Mouse (Mus musculus): ENCODE results near the gene Prkcb.

Gene Prkcb

GRCm38 (mm10) chr7:122376845-122377244 lies 88.3 kb downstream of the Prkcb start:
- DNase-seq: no peak

GRCm38 (mm10) chr7:122377967-122378366 lies 89.4 kb downstream of the Prkcb start:
- no peak for DNase-seq

- DNase-seq: no peak
Observed at GRCm38 (mm10) chr7:122378473-122378872, 89.9 kb downstream of the Prkcb start.

GRCm38 (mm10) chr7:122379292-122379691 lies 90.7 kb downstream of the Prkcb start:
- DNase-seq: no peak

- DNase-seq: peak; percentile 86
Observed at GRCm38 (mm10) chr7:122380336-122381130, 92.0 kb downstream of the Prkcb start.

- peak; percentile 56 for DNase-seq
Observed at GRCm38 (mm10) chr7:122381560-122381959, 93.0 kb downstream of the Prkcb start.

GRCm38 (mm10) chr7:122383260-122383659 lies 94.7 kb downstream of the Prkcb start:
- no peak for DNase-seq

- no peak for DNase-seq
Observed at GRCm38 (mm10) chr7:122384891-122385290, 96.3 kb downstream of the Prkcb start.

- no peak for DNase-seq
Observed at GRCm38 (mm10) chr7:122386567-122386966, 98.0 kb downstream of the Prkcb start.

- DNase-seq: no peak
Observed at GRCm38 (mm10) chr7:122387896-122388295, 99.3 kb downstream of the Prkcb start.

GRCm38 (mm10) chr7:122388858-122389257 lies 100.3 kb downstream of the Prkcb start:
- DNase-seq: no peak

- peak; percentile 42 for DNase-seq
Observed at GRCm38 (mm10) chr7:122389633-122390032, 101.1 kb downstream of the Prkcb start.

GRCm38 (mm10) chr7:122390200-122390599 lies 101.6 kb downstream of the Prkcb start:
- DNase-seq: peak; percentile 38

- peak; percentile 16 for DNase-seq
Observed at GRCm38 (mm10) chr7:122390683-122391082, 102.1 kb downstream of the Prkcb start.

GRCm38 (mm10) chr7:122391382-122391781 lies 102.8 kb downstream of the Prkcb start:
- DNase-seq: peak; percentile 15

- DNase-seq: no peak
Observed at GRCm38 (mm10) chr7:122393964-122394363, 105.4 kb downstream of the Prkcb start.

- no peak for DNase-seq
Observed at GRCm38 (mm10) chr7:122395159-122395975, 106.8 kb downstream of the Prkcb start.

GRCm38 (mm10) chr7:122395976-122396315 lies 107.4 kb downstream of the Prkcb start:
- peak; percentile 11 for DNase-seq

GRCm38 (mm10) chr7:122397699-122398098 lies 109.1 kb downstream of the Prkcb start:
- DNase-seq: no peak

GRCm38 (mm10) chr7:122402041-122402440 lies 113.5 kb downstream of the Prkcb start:
- no peak for DNase-seq

- DNase-seq: no peak
Observed at GRCm38 (mm10) chr7:122403343-122403742, 114.8 kb downstream of the Prkcb start.

GRCm38 (mm10) chr7:122404571-122405393 lies 116.2 kb downstream of the Prkcb start:
- peak; percentile 88 for DNase-seq

- no peak for DNase-seq
Observed at GRCm38 (mm10) chr7:122406625-122407024, 118.1 kb downstream of the Prkcb start.
